Mouse (Mus musculus) heart, adult 2 months (tissue): Measurements from ENCODE around the gene Camta1.

Source experiments
- CTCF ChIP-seq: fragments of 200-600 bp; IDR thresholded peaks from 2 replicates; pipeline ENCODE4 v1.8.1; 2022; ENCODE audit warnings: antibody characterized with exemption, mild to moderate bottlenecking, moderate library complexity
- EP300 ChIP-seq: fragments of 200-500 bp; IDR thresholded peaks from 2 replicates; pipeline ENCODE4 v1.6.1; 2011; ENCODE audit warnings: low read depth, low read length, control low read depth; ENCODE audit not compliant: insufficient read depth
- POLR2A ChIP-seq: fragments of 200-500 bp; IDR thresholded peaks from 2 replicates; pipeline ENCODE4 v1.6.1; 2011; ENCODE audit warnings: mild to moderate bottlenecking, low read depth, low read length, control low read depth; ENCODE audit not compliant: insufficient read depth

DNA sequence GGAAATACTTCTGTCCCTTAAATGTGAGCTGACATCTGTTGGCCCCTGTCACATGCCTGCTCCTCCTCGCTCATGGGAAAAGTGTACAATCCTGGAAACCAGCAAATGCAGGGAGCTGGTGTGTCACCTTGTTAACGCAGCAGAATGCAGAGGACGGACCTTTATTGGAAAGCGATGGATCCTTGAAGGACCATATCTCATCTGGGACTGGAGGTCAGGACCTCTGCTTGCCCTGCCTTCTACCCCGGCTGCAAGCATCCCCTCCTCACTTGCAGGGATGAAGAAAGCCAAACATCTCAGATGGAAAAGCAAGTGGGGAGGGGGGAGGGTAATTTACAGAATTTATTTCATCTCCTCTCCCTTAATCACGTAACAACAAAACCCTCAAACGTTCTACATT is 423.1 kb downstream of the Camta1 start:
- TF ChIP-seq POLR2A (no peak), CTCF (no peak), EP300 (no peak)
